Mouse (Mus musculus) hindbrain, embryonic 10.5 days (tissue): ENCODE results near the gene Dnaja4. TPM values are rescaled to one million over a fixed set of nuclear protein-coding genes. Genes with fewer than 3 reads are reported as not detected.

Experiments used
- DNase-seq: peaks from one replicate; pipeline ENCODE4 v3.0.0-alpha.2; 2017; ENCODE audit warnings: low spot score
- H3K27ac ChIP-seq: fragments of 300-500 bp; sonication (generic); 2 replicates; pipeline ENCODE4 v1.5.1; 2016; ENCODE audit warnings: mild to moderate bottlenecking, moderate library complexity
- H3K27me3 ChIP-seq: fragments of 300-500 bp; sonication (generic); 2 replicates; pipeline ENCODE4 v1.6.1; 2016; ENCODE audit warnings: mild to moderate bottlenecking; ENCODE audit not compliant: poor library complexity, insufficient read depth, severe bottlenecking
- H3K36me3 ChIP-seq: fragments of 300-500 bp; sonication (generic); 2 replicates; pipeline ENCODE4 v1.6.1; 2016; ENCODE audit warnings: mild to moderate bottlenecking, moderate library complexity
- H3K4me1 ChIP-seq: fragments of 300-500 bp; sonication (generic); replicated peaks from 2 replicates; pipeline ENCODE4 v1.6.1; 2016; ENCODE audit warnings: mild to moderate bottlenecking
- H3K4me3 ChIP-seq: fragments of 300-500 bp; sonication (generic); 2 replicates; pipeline ENCODE4 v1.5.1; 2016; ENCODE audit warnings: mild to moderate bottlenecking, moderate library complexity
- H3K9me3 ChIP-seq: fragments of 300-500 bp; sonication (generic); 2 replicates; pipeline ENCODE4 v1.6.1; 2016; ENCODE audit warnings: mild to moderate bottlenecking, moderate library complexity
- WGBS: fragments of 180-500 bp; shearing (Covaris S2); methylation state at CpG from one replicate; pipeline ENCODE4 v1.1.7; 2016; 5-methylcytosine and 5-hydroxymethylcytosine counted together
- polyA plus RNA-seq: library from polyadenylated mRNA; unstranded; fragments of >200 nt; fragmentation: Nextera tagmentation; extraction: Ambion mirVana; gene quantifications from 2 replicates; pipeline ENCODE4 v1.2.1, GENCODE M21; 2016

Gene Dnaja4
- 4.5 and 4.7 TPM in 2 replicates for polyA plus RNA-seq

GRCm38 (mm10) chr9:54698318-54699086 lies at the start of gene Dnaja4:
Gene Dnaja4 (plus strand): TSS chr9:54698873.
- DNase-seq = no peak
- Histone ChIP-seq H3K4me3 (peak within 1 kb of the TSS; percentile 74), H3K36me3 (no peaks in the 10 kb centered on the region), H3K9me3 (no peaks in the 10 kb centered on the region), H3K27me3 (peaks cover 66% of the 10 kb centered on the region), H3K27ac (peak within 1 kb of the TSS; percentile 84), H3K4me1 (peaks cover 16% of the 10 kb centered on the region)
- 69% methylated on average over 17 of the region's 17 CpGs for WGBS

- Histone ChIP-seq H3K4me1 (no peaks in the 10 kb centered on the region), H3K4me3 (no peak overlapping the region), H3K27ac (no peak overlapping the region), H3K36me3 (no peaks in the 10 kb centered on the region), H3K27me3 (no peaks in the 10 kb centered on the region), H3K9me3 (no peaks in the 10 kb centered on the region)
- no peak for DNase-seq
- WGBS = 90% methylated on average over 1 of the region's 1 CpGs
Observed at GRCm38 (mm10) chr9:54649360-54649759, 49.3 kb upstream of the Dnaja4 start.

- DNase-seq = no peak
- H3K4me3 ChIP-seq = no peak overlapping the region
- H3K9me3 ChIP-seq = no peaks in the 10 kb centered on the region
- 89% methylated on average over 2 of the region's 2 CpGs for WGBS
- no peak overlapping the region for H3K27ac ChIP-seq
- H3K4me1 ChIP-seq = no peaks in the 10 kb centered on the region
- H3K36me3 ChIP-seq = no peaks in the 10 kb centered on the region
- no peaks in the 10 kb centered on the region for H3K27me3 ChIP-seq
Observed at GRCm38 (mm10) chr9:54652778-54653177, 45.9 kb upstream of the Dnaja4 start.

- Histone ChIP-seq H3K27me3 (no peaks in the 10 kb centered on the region), H3K9me3 (no peaks in the 10 kb centered on the region), H3K4me3 (no peak overlapping the region), H3K4me1 (0 out of 2 replicates have a peak, but pooled peaks cover under 1% of the 10 kb centered on the region), H3K36me3 (no peaks in the 10 kb centered on the region), H3K27ac (no peak overlapping the region)
- DNase-seq = no peak
- WGBS = 64% methylated on average over 2 of the region's 2 CpGs
Observed at GRCm38 (mm10) chr9:54655846-54656245, 42.8 kb upstream of the Dnaja4 start.

GRCm38 (mm10) chr9:54656402-54656801 lies 42.3 kb upstream of the Dnaja4 start:
- no peak for DNase-seq
- Histone ChIP-seq H3K9me3 (no peaks in the 10 kb centered on the region), H3K36me3 (no peaks in the 10 kb centered on the region), H3K4me1 (peaks cover 6% of the 10 kb centered on the region), H3K4me3 (no peak overlapping the region), H3K27ac (no peak overlapping the region), H3K27me3 (no peaks in the 10 kb centered on the region)
- WGBS = 87% methylated on average over 6 of the region's 6 CpGs

GRCm38 (mm10) chr9:54658773-54659172 lies 39.9 kb upstream of the Dnaja4 start:
- no peak for DNase-seq
- WGBS = 85% methylated on average over 6 of the region's 6 CpGs
- H3K9me3 ChIP-seq = no peaks in the 10 kb centered on the region
- H3K4me1 ChIP-seq = peaks cover 17% of the 10 kb centered on the region
- H3K27ac ChIP-seq = no peak overlapping the region
- H3K27me3 ChIP-seq = no peaks in the 10 kb centered on the region
- no peak overlapping the region for H3K4me3 ChIP-seq
- no peaks in the 10 kb centered on the region for H3K36me3 ChIP-seq

- no peaks in the 10 kb centered on the region for H3K36me3 ChIP-seq
- no peaks in the 10 kb centered on the region for H3K27me3 ChIP-seq
- peak within 1 kb of the TSS; percentile 84 for H3K27ac ChIP-seq
- peaks cover 17% of the 10 kb centered on the region for H3K4me1 ChIP-seq
- DNase-seq = peak; percentile 52
- WGBS = 8% methylated on average over 10 of the region's 10 CpGs
- peak within 1 kb of the TSS; percentile 38 for H3K4me3 ChIP-seq
- no peaks in the 10 kb centered on the region for H3K9me3 ChIP-seq
Observed at GRCm38 (mm10) chr9:54661605-54662377, 36.9 kb upstream of the Dnaja4 start, which contains the start of gene Acsbg1. Gene Acsbg1 (minus strand): TSS chr9:54661870.

GRCm38 (mm10) chr9:54664358-54664757 lies 34.3 kb upstream of the Dnaja4 start:
- no peaks in the 10 kb centered on the region for H3K9me3 ChIP-seq
- H3K27me3 ChIP-seq = no peaks in the 10 kb centered on the region
- H3K27ac ChIP-seq = no peak overlapping the region
- H3K4me3 ChIP-seq = no peak overlapping the region
- H3K4me1 ChIP-seq = peaks cover 17% of the 10 kb centered on the region
- WGBS = 88% methylated on average over 9 of the region's 9 CpGs
- H3K36me3 ChIP-seq = no peaks in the 10 kb centered on the region
- DNase-seq = no peak

- no peak for DNase-seq
- H3K9me3 ChIP-seq = no peaks in the 10 kb centered on the region
- no peaks in the 10 kb centered on the region for H3K36me3 ChIP-seq
- peaks cover 14% of the 10 kb centered on the region for H3K4me1 ChIP-seq
- H3K27me3 ChIP-seq = no peaks in the 10 kb centered on the region
- WGBS = 92% methylated on average over 3 of the region's 3 CpGs
- no peak overlapping the region for H3K4me3 ChIP-seq
- H3K27ac ChIP-seq = no peak overlapping the region
Observed at GRCm38 (mm10) chr9:54666116-54666515, 32.6 kb upstream of the Dnaja4 start.

- H3K4me1 ChIP-seq = no peaks in the 10 kb centered on the region
- 57% methylated on average over 4 of the region's 4 CpGs for WGBS
- H3K9me3 ChIP-seq = no peaks in the 10 kb centered on the region
- no peaks in the 10 kb centered on the region for H3K36me3 ChIP-seq
- no peaks in the 10 kb centered on the region for H3K27me3 ChIP-seq
- no peak overlapping the region for H3K4me3 ChIP-seq
- no peak for DNase-seq
- H3K27ac ChIP-seq = no peak overlapping the region
Observed at GRCm38 (mm10) chr9:54668455-54668854, 30.2 kb upstream of the Dnaja4 start.

- Histone ChIP-seq H3K9me3 (no peaks in the 10 kb centered on the region), H3K27ac (no peak overlapping the region), H3K27me3 (no peaks in the 10 kb centered on the region), H3K4me1 (no peaks in the 10 kb centered on the region; the same call in 1 of the 2 replicates), H3K36me3 (no peaks in the 10 kb centered on the region), H3K4me3 (no peak overlapping the region)
- WGBS = 89% methylated on average over 3 of the region's 3 CpGs
- DNase-seq = no peak
Observed at GRCm38 (mm10) chr9:54671962-54672361, 26.7 kb upstream of the Dnaja4 start.

GRCm38 (mm10) chr9:54673887-54674286 lies 24.8 kb upstream of the Dnaja4 start:
- WGBS = 91% methylated on average over 13 of the region's 13 CpGs

GRCm38 (mm10) chr9:54676531-54676986 lies 22.1 kb upstream of the Dnaja4 start:
- Histone ChIP-seq H3K36me3 (no peaks in the 10 kb centered on the region), H3K4me3 (peak overlapping the region; percentile 50), H3K4me1 (no peaks in the 10 kb centered on the region; the same call in 1 of the 2 replicates), H3K27ac (peak overlapping the region; percentile 83), H3K9me3 (no peaks in the 10 kb centered on the region), H3K27me3 (0 out of 2 replicates have a peak, but pooled peaks cover 3% of the 10 kb centered on the region)
- peak; percentile 87 for DNase-seq
- 2% methylated on average over 14 of the region's 14 CpGs for WGBS

More at GRCm38 (mm10) chr9:54673887-54674286, 24.8 kb upstream of the Dnaja4 start:
- H3K36me3 ChIP-seq = no peaks in the 10 kb centered on the region
- H3K27ac ChIP-seq = no peak overlapping the region
- H3K27me3 ChIP-seq = 0 out of 2 replicates have a peak, but pooled peaks cover 3% of the 10 kb centered on the region
- no peak for DNase-seq
- H3K4me1 ChIP-seq = no peaks in the 10 kb centered on the region; the same call in 1 of the 2 replicates
- H3K9me3 ChIP-seq = no peaks in the 10 kb centered on the region
- no peak overlapping the region for H3K4me3 ChIP-seq
